Mouse (Mus musculus) liver, embryonic 14.5 days (tissue): ENCODE results near the gene Rab40b.

ENCODE experiments used
- CTCF ChIP-seq: IDR thresholded peaks from 2 replicates; pipeline ENCODE4 v1.5.1; 2016; ENCODE audit warnings: antibody characterized with exemption, low read depth, control low read depth
- EP300 ChIP-seq: IDR thresholded peaks from 2 replicates; pipeline ENCODE4 v1.6.1; 2016; ENCODE audit warnings: antibody characterized with exemption, low read depth

DNA sequence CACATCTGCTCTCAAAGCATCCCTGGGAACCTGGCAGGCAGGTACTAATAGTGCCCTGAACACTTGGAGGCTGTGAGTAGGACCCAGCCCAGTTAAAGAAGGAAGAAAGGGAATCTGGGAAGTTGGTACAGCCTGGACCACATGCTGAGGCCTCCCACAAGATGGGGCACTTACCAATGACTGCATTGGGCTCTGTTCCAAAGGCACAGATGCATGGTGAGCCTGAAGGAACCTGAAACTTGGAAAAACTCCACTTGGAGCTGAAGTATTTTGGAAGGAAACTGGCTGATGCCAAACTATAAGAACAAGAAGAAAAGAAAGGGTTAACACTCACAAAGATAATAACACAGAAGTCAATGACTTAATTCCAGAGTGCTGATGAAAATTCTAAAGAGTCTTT, 59.4 kb downstream of the Rab40b start:
- TF ChIP-seq CTCF (no peak), EP300 (no peak)
